Mouse (Mus musculus): Measurements from ENCODE around the gene Adck2. TPM values are rescaled to one million over a fixed set of nuclear protein-coding genes. Genes with fewer than 3 reads are reported as not detected.

The Adck2 gene
- 42.6 and 47.9 TPM in 2 replicates for polyA plus RNA-seq (2015; fragmentation: Nextera tagmentation; extraction: Ambion mirVana)

- WGBS, result under 1% methylated on average over 45 of the region's 49 CpGs
- Histone ChIP-seq H3K27me3 (replicated peaks; ENCODE audit: control insufficient read depth, insufficient read depth, low read length) (no peaks in the 10 kb centered on the region), H3K27ac (ENCODE audit: low read depth, low read length) (peak within 1 kb of the TSS; percentile 97), H3K4me2 (ENCODE audit: low read length) (peak within 1 kb of the TSS; percentile 94), H3K4me1 (ENCODE audit: control insufficient read depth, insufficient read depth, low read depth, low read length) (peaks cover 13% of the 10 kb centered on the region), H3K9me3 (ENCODE audit: control insufficient read depth, low read length) (no peaks in the 10 kb centered on the region), H3K9ac (ENCODE audit: low read depth, low read length) (peak within 1 kb of the TSS; percentile 98), H3K36me3 (ENCODE audit: control insufficient read depth, insufficient read depth, low read length) (peaks cover 8% of the 10 kb centered on the region; the same call in 1 of the 2 replicates), H3K4me3 (ENCODE audit: low read length) (peak within 1 kb of the TSS; percentile 93)
- ATAC-seq, result peak; percentile 98
Measured at GRCm38 (mm10) chr6:39573791-39574554, at the start of gene Adck2. Gene Adck2 (plus strand): TSS chr6:39573873.

- H3K4me3 ChIP-seq (ENCODE audit: low read length), result no peak overlapping the region
- no peak for ATAC-seq
- peaks cover 18% of the 10 kb centered on the region; the same call in 1 of the 2 replicates for H3K4me1 ChIP-seq (ENCODE audit: control insufficient read depth, insufficient read depth, low read depth, low read length)
- no peak overlapping the region for H3K4me2 ChIP-seq (ENCODE audit: low read length)
- no peak overlapping the region; the same call in 1 of the 2 replicates for H3K27ac ChIP-seq (ENCODE audit: low read depth, low read length)
- 55% methylated on average over 8 of the region's 10 CpGs for WGBS
- H3K9me3 ChIP-seq (ENCODE audit: control insufficient read depth, low read length), result no peaks in the 10 kb centered on the region
- H3K36me3 ChIP-seq (ENCODE audit: control insufficient read depth, insufficient read depth, low read length), result peaks cover 8% of the 10 kb centered on the region
- H3K9ac ChIP-seq (ENCODE audit: low read depth, low read length), result no peak overlapping the region
- H3K27me3 ChIP-seq (replicated peaks; ENCODE audit: control insufficient read depth, insufficient read depth, low read length), result no peaks in the 10 kb centered on the region
Measured at GRCm38 (mm10) chr6:39526797-39527196, 46.9 kb upstream of the Adck2 start.

DNA sequence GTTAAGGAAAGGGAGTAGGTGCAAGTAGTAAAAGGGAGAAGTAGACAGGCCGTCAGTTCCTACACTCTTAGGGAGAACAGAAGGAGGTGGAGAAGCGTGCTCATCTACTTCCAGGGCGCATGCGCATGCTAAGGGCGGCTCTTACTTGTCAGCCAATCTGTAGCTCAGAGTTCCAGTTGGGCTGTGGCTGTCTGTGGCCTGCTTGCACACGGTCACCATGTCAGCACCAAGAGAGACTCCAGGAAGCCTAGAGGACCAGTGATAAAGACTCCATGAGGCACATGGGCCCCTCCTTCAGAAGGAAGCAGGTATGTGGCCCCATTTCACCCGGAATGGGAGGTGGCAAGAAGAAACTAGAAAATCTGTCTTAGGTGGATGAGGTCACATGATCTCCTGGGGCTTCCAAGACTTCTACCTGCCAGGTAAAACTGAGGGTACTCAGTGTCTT is 46.3 kb upstream of the Adck2 start:
- Histone ChIP-seq H3K27me3 (replicated peaks; ENCODE audit: control insufficient read depth, insufficient read depth, low read length) (no peaks in the 10 kb centered on the region), H3K27ac (ENCODE audit: low read depth, low read length) (peak overlapping the region; percentile 10; the same call in 1 of the 2 replicates), H3K9ac (ENCODE audit: low read depth, low read length) (no peak overlapping the region), H3K9me3 (ENCODE audit: control insufficient read depth, low read length) (no peaks in the 10 kb centered on the region), H3K36me3 (ENCODE audit: control insufficient read depth, insufficient read depth, low read length) (peaks cover 7% of the 10 kb centered on the region; the same call in 1 of the 2 replicates), H3K4me2 (ENCODE audit: low read length) (no peak overlapping the region), H3K4me1 (ENCODE audit: control insufficient read depth, insufficient read depth, low read depth, low read length) (peaks cover 18% of the 10 kb centered on the region; the same call in 1 of the 2 replicates), H3K4me3 (ENCODE audit: low read length) (no peak overlapping the region)
- 77% methylated on average over 7 of the region's 7 CpGs for WGBS
- no peak for ATAC-seq

DNA sequence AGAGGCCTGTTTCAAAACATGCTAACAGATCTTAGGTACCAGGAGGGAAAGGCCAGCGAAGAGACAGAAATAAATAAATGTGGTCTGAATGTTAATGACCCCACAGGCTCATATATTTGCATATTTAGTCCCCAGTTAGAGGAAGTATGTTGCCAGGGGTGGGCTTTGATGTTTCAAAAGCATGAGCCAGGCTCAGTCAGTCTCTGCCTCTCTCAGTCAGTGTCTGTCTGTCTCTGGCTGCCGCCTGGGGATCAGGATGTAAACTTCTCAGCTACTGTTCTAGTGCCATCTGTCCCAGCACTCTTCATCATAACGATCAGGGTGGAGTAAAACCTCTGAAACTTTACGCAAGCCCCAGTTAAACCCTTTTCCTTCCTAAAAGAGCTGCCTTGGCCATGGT is 45.9 kb upstream of the Adck2 start:
- H3K4me3 ChIP-seq (ENCODE audit: low read length), result no peak overlapping the region
- peak; percentile 35; the same call in 1 of the 2 replicates for ATAC-seq
- H3K27ac ChIP-seq (ENCODE audit: low read depth, low read length), result peak overlapping the region; percentile 60
- peaks cover 6% of the 10 kb centered on the region; the same call in 1 of the 2 replicates for H3K36me3 ChIP-seq (ENCODE audit: control insufficient read depth, insufficient read depth, low read length)
- 35% methylated on average over 4 of the region's 4 CpGs for WGBS
- no peaks in the 10 kb centered on the region for H3K9me3 ChIP-seq (ENCODE audit: control insufficient read depth, low read length)
- peaks cover 18% of the 10 kb centered on the region; the same call in 1 of the 2 replicates for H3K4me1 ChIP-seq (ENCODE audit: control insufficient read depth, insufficient read depth, low read depth, low read length)
- H3K4me2 ChIP-seq (ENCODE audit: low read length), result no peak overlapping the region
- no peaks in the 10 kb centered on the region for H3K27me3 ChIP-seq (replicated peaks; ENCODE audit: control insufficient read depth, insufficient read depth, low read length)
- no peak overlapping the region for H3K9ac ChIP-seq (ENCODE audit: low read depth, low read length)

DNA sequence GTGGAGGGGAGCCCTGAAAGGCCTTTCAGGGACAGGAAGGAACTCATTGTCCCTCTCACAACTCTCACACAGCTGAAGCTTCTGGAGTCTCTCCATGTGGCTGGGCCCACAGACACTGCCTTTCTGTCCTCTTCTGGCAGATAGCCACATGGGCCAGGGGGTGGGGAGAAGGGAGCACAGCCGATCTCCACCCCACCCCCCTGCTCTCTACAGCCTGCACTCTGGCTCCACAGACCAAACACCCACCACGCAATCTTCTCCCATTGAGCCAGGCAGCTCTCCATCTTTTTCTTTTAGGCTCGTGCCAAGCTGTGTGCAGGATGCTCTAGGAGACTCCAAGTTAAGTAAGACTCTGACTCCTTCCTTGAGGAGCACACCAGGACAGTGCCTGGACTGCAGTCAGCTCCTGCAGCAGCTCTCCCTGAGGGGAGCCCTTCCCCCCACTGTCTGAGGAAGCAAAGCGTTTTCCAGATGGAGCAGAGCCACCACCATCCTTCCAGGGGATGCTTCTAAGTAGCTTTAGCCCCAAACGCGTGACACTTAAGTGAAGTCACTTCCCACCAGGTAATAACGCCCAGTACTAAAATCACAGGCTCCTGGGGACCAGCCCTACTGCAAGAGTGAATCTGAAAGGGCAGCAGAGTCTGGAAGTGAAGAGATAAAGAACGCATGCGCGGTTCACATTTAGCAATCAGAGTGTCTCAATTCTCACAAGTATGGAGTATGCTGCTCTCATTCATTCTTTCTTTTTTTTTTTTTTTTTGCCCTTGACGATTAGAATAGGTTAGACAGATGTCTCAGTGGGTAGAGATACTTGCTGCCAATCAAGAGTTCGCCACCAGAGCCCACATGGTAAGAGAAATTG is 44.8 kb upstream of the Adck2 start:
- Histone ChIP-seq H3K9ac (ENCODE audit: low read depth, low read length) (no peak overlapping the region), H3K9me3 (ENCODE audit: control insufficient read depth, low read length) (no peaks in the 10 kb centered on the region), H3K4me1 (ENCODE audit: control insufficient read depth, insufficient read depth, low read depth, low read length) (peaks cover 18% of the 10 kb centered on the region; the same call in 1 of the 2 replicates), H3K36me3 (ENCODE audit: control insufficient read depth, insufficient read depth, low read length) (no peaks in the 10 kb centered on the region), H3K4me2 (ENCODE audit: low read length) (peak overlapping the region; percentile 30), H3K27me3 (replicated peaks; ENCODE audit: control insufficient read depth, insufficient read depth, low read length) (no peaks in the 10 kb centered on the region), H3K27ac (ENCODE audit: low read depth, low read length) (peak overlapping the region; percentile 60), H3K4me3 (ENCODE audit: low read length) (no peak overlapping the region)
- 29% methylated on average over 12 of the region's 12 CpGs for WGBS
- peak; percentile 94 for ATAC-seq

- H3K4me2 ChIP-seq (ENCODE audit: low read length), result no peak overlapping the region
- H3K27ac ChIP-seq (ENCODE audit: low read depth, low read length), result no peak overlapping the region
- H3K4me1 ChIP-seq (ENCODE audit: control insufficient read depth, insufficient read depth, low read depth, low read length), result peaks cover 11% of the 10 kb centered on the region
- H3K27me3 ChIP-seq (replicated peaks; ENCODE audit: control insufficient read depth, insufficient read depth, low read length), result no peaks in the 10 kb centered on the region
- no peak for ATAC-seq
- no peaks in the 10 kb centered on the region for H3K9me3 ChIP-seq (ENCODE audit: control insufficient read depth, low read length)
- H3K4me3 ChIP-seq (ENCODE audit: low read length), result no peak overlapping the region
- H3K36me3 ChIP-seq (ENCODE audit: control insufficient read depth, insufficient read depth, low read length), result no peaks in the 10 kb centered on the region
- H3K9ac ChIP-seq (ENCODE audit: low read depth, low read length), result no peak overlapping the region
Measured at GRCm38 (mm10) chr6:39534944-39535343, 38.7 kb upstream of the Adck2 start.

- WGBS, result 70% methylated on average over 1 of the region's 1 CpGs
- Histone ChIP-seq H3K9me3 (ENCODE audit: control insufficient read depth, low read length) (no peaks in the 10 kb centered on the region), H3K27me3 (replicated peaks; ENCODE audit: control insufficient read depth, insufficient read depth, low read length) (no peaks in the 10 kb centered on the region), H3K27ac (ENCODE audit: low read depth, low read length) (no peak overlapping the region), H3K4me2 (ENCODE audit: low read length) (no peak overlapping the region), H3K4me3 (ENCODE audit: low read length) (no peak overlapping the region), H3K9ac (ENCODE audit: low read depth, low read length) (no peak overlapping the region), H3K36me3 (ENCODE audit: control insufficient read depth, insufficient read depth, low read length) (no peaks in the 10 kb centered on the region), H3K4me1 (ENCODE audit: control insufficient read depth, insufficient read depth, low read depth, low read length) (peaks cover 21% of the 10 kb centered on the region)
- no peak for ATAC-seq
Measured at GRCm38 (mm10) chr6:39536621-39537020, 37.1 kb upstream of the Adck2 start.

DNA sequence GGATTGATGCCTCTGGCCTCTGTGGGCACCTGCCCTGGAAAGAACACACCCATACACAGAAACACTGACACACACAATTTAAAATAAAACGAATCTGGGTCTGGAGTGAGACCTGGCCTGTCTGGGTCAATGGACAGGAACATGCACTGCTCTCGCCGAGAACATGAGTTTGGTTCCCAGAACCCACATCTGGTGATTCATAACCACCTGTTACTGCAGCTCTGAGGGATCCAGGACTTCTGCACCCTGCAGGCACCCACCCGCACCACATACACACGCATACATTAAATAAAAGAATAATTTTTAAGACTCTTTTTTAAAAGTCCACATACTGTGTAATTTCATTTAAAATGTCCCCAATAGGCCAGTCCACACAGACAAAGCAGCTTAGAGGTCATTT is 36.4 kb upstream of the Adck2 start:
- Histone ChIP-seq H3K9me3 (ENCODE audit: control insufficient read depth, low read length) (no peaks in the 10 kb centered on the region), H3K27ac (ENCODE audit: low read depth, low read length) (no peak overlapping the region), H3K4me3 (ENCODE audit: low read length) (no peak overlapping the region), H3K27me3 (replicated peaks; ENCODE audit: control insufficient read depth, insufficient read depth, low read length) (no peaks in the 10 kb centered on the region), H3K9ac (ENCODE audit: low read depth, low read length) (no peak overlapping the region), H3K36me3 (ENCODE audit: control insufficient read depth, insufficient read depth, low read length) (no peaks in the 10 kb centered on the region), H3K4me1 (ENCODE audit: control insufficient read depth, insufficient read depth, low read depth, low read length) (peaks cover 21% of the 10 kb centered on the region), H3K4me2 (ENCODE audit: low read length) (no peak overlapping the region)
- ATAC-seq, result no peak
- 92% methylated on average over 5 of the region's 5 CpGs for WGBS

DNA sequence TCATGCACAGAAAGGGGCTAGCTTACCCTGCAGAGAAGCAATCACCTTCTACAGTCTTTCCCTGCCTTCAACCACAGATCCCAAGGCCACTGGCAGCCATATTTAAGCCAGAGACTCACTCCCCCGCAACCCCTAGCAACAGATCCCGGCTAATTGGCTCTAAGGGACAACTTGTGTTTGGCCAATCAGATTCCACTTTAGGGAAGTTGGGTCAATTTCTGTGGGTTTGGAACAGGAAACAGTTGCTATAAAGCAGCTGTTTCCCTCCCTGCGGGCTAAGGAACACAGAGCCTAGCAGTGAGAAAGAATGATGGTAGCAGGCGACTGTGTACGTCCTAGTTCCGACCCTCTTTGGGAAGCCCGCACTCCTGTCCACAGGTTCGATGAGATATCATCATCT is 35.4 kb upstream of the Adck2 start:
- Histone ChIP-seq H3K9me3 (ENCODE audit: control insufficient read depth, low read length) (no peaks in the 10 kb centered on the region), H3K27me3 (replicated peaks; ENCODE audit: control insufficient read depth, insufficient read depth, low read length) (no peaks in the 10 kb centered on the region), H3K4me3 (ENCODE audit: low read length) (no peak overlapping the region), H3K4me2 (ENCODE audit: low read length) (no peak overlapping the region), H3K36me3 (ENCODE audit: control insufficient read depth, insufficient read depth, low read length) (no peaks in the 10 kb centered on the region), H3K9ac (ENCODE audit: low read depth, low read length) (no peak overlapping the region), H3K4me1 (ENCODE audit: control insufficient read depth, insufficient read depth, low read depth, low read length) (peaks cover 30% of the 10 kb centered on the region), H3K27ac (ENCODE audit: low read depth, low read length) (no peak overlapping the region)
- ATAC-seq, result no peak
- WGBS, result 78% methylated on average over 8 of the region's 8 CpGs
